Mouse (Mus musculus) bone marrow macrophage, adult 2 months (primary cell): Measurements from ENCODE around the gene Rilp.

Experiments
- CTCF ChIP-seq: IDR thresholded peaks from 2 replicates; pipeline ENCODE4 v1.5.1; 2012; ENCODE audit warnings: low read depth, mild to moderate bottlenecking, low read length, moderate library complexity
- POLR2A ChIP-seq: IDR thresholded peaks from 2 replicates; pipeline ENCODE4 v1.6.1; 2012; ENCODE audit warnings: mild to moderate bottlenecking, low read depth, low read length, borderline replicate concordance

DNA sequence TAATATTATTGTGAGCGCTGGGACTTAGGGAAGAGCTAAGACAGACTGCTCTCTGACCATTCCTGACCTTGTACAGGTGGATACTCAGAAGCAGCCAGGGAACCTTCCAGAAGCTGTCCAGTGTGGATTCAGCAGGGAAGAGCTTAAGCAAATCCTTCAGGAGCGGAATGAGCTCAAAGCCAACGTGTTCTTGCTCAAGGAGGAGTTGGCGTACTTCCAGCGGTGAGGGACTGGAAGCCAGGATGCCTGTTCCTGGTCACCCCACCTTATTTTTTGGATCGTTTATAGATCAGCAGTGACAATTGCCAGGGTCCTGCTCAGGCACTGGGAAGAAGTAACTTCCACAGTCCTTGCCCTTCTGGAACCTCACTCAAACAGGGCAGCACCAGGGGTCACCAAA is 1.3 kb downstream of the Rilp start:
- TF ChIP-seq POLR2A, result no peak
- TF ChIP-seq CTCF, result no peak
